Mouse (Mus musculus) left cerebral cortex, postnatal 25 days (tissue): ENCODE data around the gene Gpsm3. TPM values are rescaled to one million over a fixed set of nuclear protein-coding genes. Genes with fewer than 3 reads are reported as not detected.

ENCODE experiments used
- total RNA-seq, 2 experiments: library from RNA; stranded (reverse); gene quantifications; 2 replicates each; pipeline ENCODE4 v1.2.3; 2021

The Gpsm3 gene
- total RNA-seq, 2 experiments from 2014 or later: 1.9 to 2.9 TPM

Other genes with a start within 250 kb of the Gpsm3 start
- under 1 TPM; 0.71 to 0.73 TPM for gene Btnl2, start 235.0 kb upstream of the Gpsm3 start, total RNA-seq
- not detected for gene Btnl1, start 212.7 kb upstream of the Gpsm3 start, total RNA-seq
- 1 to 10 TPM; 2.3 to 4.7 TPM for gene BC051142, start 191.0 kb upstream of the Gpsm3 start, total RNA-seq
- not detected for gene Btnl4, start 112.5 kb upstream of the Gpsm3 start, total RNA-seq
- not detected for gene Btnl6, start 72.5 kb upstream of the Gpsm3 start, total RNA-seq
- gene Notch4, start 25.5 kb upstream of the Gpsm3 start, total RNA-seq: 10 to 100 TPM; 10.9 to 11.9 TPM
- gene Pbx2, start 1.5 kb downstream of the Gpsm3 start, total RNA-seq: 10 to 100 TPM; 52.7 to 56.1 TPM
- under 1 TPM; 0.55 to 0.71 TPM for gene Ager, start 8.1 kb downstream of the Gpsm3 start, total RNA-seq
- gene Rnf5, start 13.9 kb downstream of the Gpsm3 start, total RNA-seq: 10 to 100 TPM; 71.4 to 76.3 TPM
- gene Agpat1, start 14.5 kb downstream of the Gpsm3 start, total RNA-seq: 100 to 1,000 TPM; 169 to 174 TPM
- gene Egfl8, start 26.2 kb downstream of the Gpsm3 start, total RNA-seq: 1 to 10 TPM; 3.9 to 5.1 TPM
- 10 to 100 TPM; 45.8 to 46.4 TPM for gene Ppt2, start 38.7 kb downstream of the Gpsm3 start, total RNA-seq
- 100 to 1,000 TPM; 171 to 183 TPM for gene Prrt1, start 39.7 kb downstream of the Gpsm3 start, total RNA-seq
- 10 to 100 TPM; 12.0 to 17.0 TPM for gene Fkbpl, start 55.0 kb downstream of the Gpsm3 start, total RNA-seq
- 10 to 100 TPM; 72.7 to 72.8 TPM for gene Atf6b, start 57.3 kb downstream of the Gpsm3 start, total RNA-seq
- gene Tnxb, start 80.7 kb downstream of the Gpsm3 start, total RNA-seq: 1 to 10 TPM; 1.2 to 1.6 TPM
- gene C4b, start 154.1 kb downstream of the Gpsm3 start, total RNA-seq: 10 to 100 TPM in 1 of 2 experiments, 1 to 10 TPM in 1; 7.6 to 10.3 TPM
- gene Cyp21a1, start 214.8 kb downstream of the Gpsm3 start, total RNA-seq: not detected
- gene Stk19, start 247.1 kb downstream of the Gpsm3 start, total RNA-seq: 10 to 100 TPM; 52.2 to 57.6 TPM
- gene Dxo, start 247.2 kb downstream of the Gpsm3 start, total RNA-seq: 10 to 100 TPM; 35.9 to 37.1 TPM